Mouse (Mus musculus): ENCODE data around the gene Krt222. TPM values are rescaled to one million over a fixed set of nuclear protein-coding genes. Genes with fewer than 3 reads are reported as not detected.

The Krt222 gene
- polyA plus RNA-seq, 1 experiment from 2014 or later, result 0.12 TPM

GRCm38 (mm10) chr11:99230261-99231048, 13.4 kb downstream of the Krt222 start, which contains the start of gene Smarce1:
Smarce1 (minus strand) TSS chr11:99231017.
- Histone ChIP-seq H3K4me1 (peaks cover 37% of the 10 kb centered on the region), H3K36me3 (replicated peaks) (peaks cover 28% of the 10 kb centered on the region)

GRCm38 (mm10) chr11:99229641-99230260, 14.1 kb downstream of the Krt222 start:
- no peak for DNase-seq (ENCODE audit: extremely low spot score, low spot score)
- Histone ChIP-seq H3K9me3 (no peaks in the 10 kb centered on the region), H3K4me1 (peaks cover 37% of the 10 kb centered on the region), H3K27me3 (ENCODE audit: poor library complexity, severe bottlenecking) (no peaks in the 10 kb centered on the region), H3K4me3 (peak overlapping the region; percentile 87), H3K36me3 (replicated peaks) (peaks cover 35% of the 10 kb centered on the region), H3K27ac (peak overlapping the region; percentile 100)
- WGBS, result under 1% methylated on average over 31 of the region's 31 CpGs

More at GRCm38 (mm10) chr11:99230261-99231048, 13.4 kb downstream of the Krt222 start, which contains the start of gene Smarce1:
- DNase-seq (ENCODE audit: extremely low spot score, low spot score), result peak; percentile 82
- H3K27ac ChIP-seq, result peak within 1 kb of the TSS; percentile 100
- no peaks in the 10 kb centered on the region for H3K27me3 ChIP-seq (ENCODE audit: poor library complexity, severe bottlenecking)
- no peaks in the 10 kb centered on the region for H3K9me3 ChIP-seq
- under 1% methylated on average over 87 of the region's 87 CpGs for WGBS
- peak within 1 kb of the TSS; percentile 87 for H3K4me3 ChIP-seq

GRCm38 (mm10) chr11:99226298-99226697, 17.6 kb downstream of the Krt222 start:
- 92% methylated on average over 5 of the region's 5 CpGs for WGBS
- H3K9me3 ChIP-seq, result no peaks in the 10 kb centered on the region
- H3K4me3 ChIP-seq, result no peak overlapping the region
- H3K27me3 ChIP-seq (ENCODE audit: poor library complexity, severe bottlenecking), result no peaks in the 10 kb centered on the region
- peaks cover 68% of the 10 kb centered on the region for H3K36me3 ChIP-seq (replicated peaks)
- DNase-seq (ENCODE audit: extremely low spot score, low spot score), result no peak
- H3K27ac ChIP-seq, result no peak overlapping the region
- peaks cover 30% of the 10 kb centered on the region for H3K4me1 ChIP-seq

GRCm38 (mm10) chr11:99223310-99223709, 20.6 kb downstream of the Krt222 start:
- no peaks in the 10 kb centered on the region for H3K9me3 ChIP-seq
- H3K4me1 ChIP-seq, result peaks cover 16% of the 10 kb centered on the region
- no peaks in the 10 kb centered on the region for H3K27me3 ChIP-seq (ENCODE audit: poor library complexity, severe bottlenecking)
- no peak overlapping the region for H3K4me3 ChIP-seq
- no peak overlapping the region for H3K27ac ChIP-seq
- peaks cover 98% of the 10 kb centered on the region for H3K36me3 ChIP-seq (replicated peaks)
- DNase-seq (ENCODE audit: extremely low spot score, low spot score), result no peak
- WGBS, result 86% methylated on average over 5 of the region's 5 CpGs

- no peak overlapping the region for H3K4me3 ChIP-seq
- no peaks in the 10 kb centered on the region for H3K9me3 ChIP-seq
- 80% methylated on average over 2 of the region's 2 CpGs for WGBS
- H3K27me3 ChIP-seq (ENCODE audit: poor library complexity, severe bottlenecking), result no peaks in the 10 kb centered on the region
- peaks cover 98% of the 10 kb centered on the region for H3K36me3 ChIP-seq (replicated peaks)
- peaks cover 3% of the 10 kb centered on the region; the same call in 1 of the 2 replicates for H3K4me1 ChIP-seq
- DNase-seq (ENCODE audit: extremely low spot score, low spot score), result no peak
- H3K27ac ChIP-seq, result no peak overlapping the region
These were observed 22.1 kb downstream of the Krt222 start for GRCm38 (mm10) chr11:99221811-99222210.

- Histone ChIP-seq H3K4me3 (no peak overlapping the region), H3K27me3 (ENCODE audit: poor library complexity, severe bottlenecking) (no peaks in the 10 kb centered on the region), H3K4me1 (no peaks in the 10 kb centered on the region), H3K36me3 (replicated peaks) (peaks cover 98% of the 10 kb centered on the region), H3K27ac (no peak overlapping the region), H3K9me3 (no peaks in the 10 kb centered on the region)
- WGBS, result 96% methylated on average over 7 of the region's 7 CpGs
- no peak for DNase-seq (ENCODE audit: extremely low spot score, low spot score)
These were observed 26.5 kb downstream of the Krt222 start for GRCm38 (mm10) chr11:99217248-99217986.

GRCm38 (mm10) chr11:99216181-99216580, 27.7 kb downstream of the Krt222 start:
- 95% methylated on average over 3 of the region's 3 CpGs for WGBS
- DNase-seq (ENCODE audit: extremely low spot score, low spot score), result no peak
- H3K36me3 ChIP-seq (replicated peaks), result peaks cover 100% of the 10 kb centered on the region

GRCm38 (mm10) chr11:99212693-99213092, 31.2 kb downstream of the Krt222 start:
- 90% methylated on average over 7 of the region's 7 CpGs for WGBS
- H3K4me1 ChIP-seq, result no peaks in the 10 kb centered on the region
- peaks cover 99% of the 10 kb centered on the region for H3K36me3 ChIP-seq (replicated peaks)
- no peaks in the 10 kb centered on the region for H3K9me3 ChIP-seq
- H3K27me3 ChIP-seq (ENCODE audit: poor library complexity, severe bottlenecking), result no peaks in the 10 kb centered on the region
- H3K4me3 ChIP-seq, result no peak overlapping the region
- no peak for DNase-seq (ENCODE audit: extremely low spot score, low spot score)
- H3K27ac ChIP-seq, result no peak overlapping the region

More at GRCm38 (mm10) chr11:99216181-99216580, 27.7 kb downstream of the Krt222 start:
- Histone ChIP-seq H3K9me3 (no peaks in the 10 kb centered on the region), H3K4me3 (no peak overlapping the region), H3K27me3 (ENCODE audit: poor library complexity, severe bottlenecking) (no peaks in the 10 kb centered on the region), H3K4me1 (no peaks in the 10 kb centered on the region), H3K27ac (no peak overlapping the region)

- Histone ChIP-seq H3K4me1 (no peaks in the 10 kb centered on the region), H3K36me3 (replicated peaks) (peaks cover 95% of the 10 kb centered on the region)
These were observed 31.9 kb downstream of the Krt222 start for GRCm38 (mm10) chr11:99211964-99212363.

GRCm38 (mm10) chr11:99208105-99208669, 35.7 kb downstream of the Krt222 start:
- H3K36me3 ChIP-seq (replicated peaks), result peaks cover 57% of the 10 kb centered on the region
- DNase-seq (ENCODE audit: extremely low spot score, low spot score), result no peak
- H3K27me3 ChIP-seq (ENCODE audit: poor library complexity, severe bottlenecking), result no peaks in the 10 kb centered on the region
- 89% methylated on average over 8 of the region's 8 CpGs for WGBS
- H3K27ac ChIP-seq, result no peak overlapping the region
- H3K9me3 ChIP-seq, result no peaks in the 10 kb centered on the region
- H3K4me1 ChIP-seq, result no peaks in the 10 kb centered on the region
- H3K4me3 ChIP-seq, result no peak overlapping the region

More at GRCm38 (mm10) chr11:99211964-99212363, 31.9 kb downstream of the Krt222 start:
- Histone ChIP-seq H3K27me3 (ENCODE audit: poor library complexity, severe bottlenecking) (no peaks in the 10 kb centered on the region), H3K9me3 (no peaks in the 10 kb centered on the region), H3K27ac (no peak overlapping the region), H3K4me3 (no peak overlapping the region)
- WGBS, result 85% methylated on average over 2 of the region's 2 CpGs
- DNase-seq (ENCODE audit: extremely low spot score, low spot score), result no peak

- 45% methylated on average over 2 of the region's 2 CpGs for WGBS
These were observed 36.4 kb downstream of the Krt222 start for GRCm38 (mm10) chr11:99207449-99207848.

GRCm38 (mm10) chr11:99206954-99207353, 36.9 kb downstream of the Krt222 start:
- H3K9me3 ChIP-seq, result no peaks in the 10 kb centered on the region
- WGBS, result 45% methylated on average over 2 of the region's 2 CpGs
- no peak for DNase-seq (ENCODE audit: extremely low spot score, low spot score)

More at GRCm38 (mm10) chr11:99207449-99207848, 36.4 kb downstream of the Krt222 start:
- Histone ChIP-seq H3K27ac (no peak overlapping the region), H3K4me3 (no peak overlapping the region), H3K36me3 (replicated peaks) (peaks cover 50% of the 10 kb centered on the region), H3K9me3 (no peaks in the 10 kb centered on the region), H3K4me1 (no peaks in the 10 kb centered on the region), H3K27me3 (ENCODE audit: poor library complexity, severe bottlenecking) (no peaks in the 10 kb centered on the region)
- DNase-seq (ENCODE audit: extremely low spot score, low spot score), result no peak

More at GRCm38 (mm10) chr11:99206954-99207353, 36.9 kb downstream of the Krt222 start:
- H3K4me3 ChIP-seq, result no peak overlapping the region
- H3K27ac ChIP-seq, result no peak overlapping the region
- H3K36me3 ChIP-seq (replicated peaks), result peaks cover 45% of the 10 kb centered on the region
- H3K4me1 ChIP-seq, result no peaks in the 10 kb centered on the region
- no peaks in the 10 kb centered on the region for H3K27me3 ChIP-seq (ENCODE audit: poor library complexity, severe bottlenecking)
